Mouse (Mus musculus) urinary bladder, adult 18-20 months (tissue): ENCODE measurements at regions not wholly inside any gene's neighbourhood (a gene's known extent, or its start where the extent isn't known, plus 50 kb on each side); places are given as distances from the start of the nearest gene placed in this dataset.

Experiments used
- DNase-seq, 2 experiments: peaks; one replicate each; pipeline ENCODE4 v3.0.0; 2022; ENCODE audit warnings: low spot score in 2 of 2, mixed read lengths in 2 of 2

GRCm38 (mm10) chr13:84565644-84566532 is 343.8 kb downstream of the Tmem161b start:
- DNase-seq = no peak

- DNase-seq = no peak
Measured at GRCm38 (mm10) chr13:84566533-84566832, 344.4 kb downstream of the Tmem161b start.

GRCm38 (mm10) chr13:84569371-84569770 is 347.3 kb downstream of the Tmem161b start:
- DNase-seq = no peak

- DNase-seq = no peak
Measured at GRCm38 (mm10) chr13:84570206-84570605, 348.1 kb downstream of the Tmem161b start.

- no peak for DNase-seq
Measured at GRCm38 (mm10) chr13:84570984-84571844, 349.1 kb downstream of the Tmem161b start.

GRCm38 (mm10) chr13:84571845-84572193 is 349.7 kb downstream of the Tmem161b start:
- DNase-seq = no peak

GRCm38 (mm10) chr13:84572231-84572630 is 350.1 kb downstream of the Tmem161b start:
- DNase-seq = no peak

- DNase-seq = no peak
Measured at GRCm38 (mm10) chr13:84596585-84597142, 374.6 kb downstream of the Tmem161b start.

- no peak for DNase-seq
Measured at GRCm38 (mm10) chr13:84602612-84603011, 380.5 kb downstream of the Tmem161b start.

GRCm38 (mm10) chr13:84612497-84612896 is 390.4 kb downstream of the Tmem161b start:
- DNase-seq = no peak

- DNase-seq = no peak
Measured at GRCm38 (mm10) chr13:84613004-84613403, 390.9 kb downstream of the Tmem161b start.

GRCm38 (mm10) chr13:84624691-84625090 is 402.6 kb downstream of the Tmem161b start:
- no peak for DNase-seq

- no peak for DNase-seq
Measured at GRCm38 (mm10) chr13:84625527-84625926, 403.4 kb downstream of the Tmem161b start.

GRCm38 (mm10) chr13:84625927-84626326 is 403.8 kb downstream of the Tmem161b start:
- no peak for DNase-seq

GRCm38 (mm10) chr13:84626397-84626796 is 404.3 kb downstream of the Tmem161b start:
- no peak for DNase-seq

GRCm38 (mm10) chr13:84630686-84631085 is 408.6 kb downstream of the Tmem161b start:
- no peak for DNase-seq

GRCm38 (mm10) chr13:84632493-84632892 is 410.4 kb downstream of the Tmem161b start:
- no peak for DNase-seq

- DNase-seq = no peak
Measured at GRCm38 (mm10) chr13:84636831-84637230, 414.7 kb downstream of the Tmem161b start.

GRCm38 (mm10) chr13:84637606-84638005 is 415.5 kb downstream of the Tmem161b start:
- no peak for DNase-seq

- no peak for DNase-seq
Measured at GRCm38 (mm10) chr13:84638401-84638934, 416.4 kb downstream of the Tmem161b start.

- no peak for DNase-seq
Measured at GRCm38 (mm10) chr13:84639087-84640022, 417.3 kb downstream of the Tmem161b start.
